Mouse (Mus musculus): ENCODE results near the gene Eva1c. TPM values are rescaled to one million over a fixed set of nuclear protein-coding genes. Genes with fewer than 3 reads are reported as not detected.

Eva1c gene
- total and polyA plus RNA-seq, 3 experiments: not detected

DNA sequence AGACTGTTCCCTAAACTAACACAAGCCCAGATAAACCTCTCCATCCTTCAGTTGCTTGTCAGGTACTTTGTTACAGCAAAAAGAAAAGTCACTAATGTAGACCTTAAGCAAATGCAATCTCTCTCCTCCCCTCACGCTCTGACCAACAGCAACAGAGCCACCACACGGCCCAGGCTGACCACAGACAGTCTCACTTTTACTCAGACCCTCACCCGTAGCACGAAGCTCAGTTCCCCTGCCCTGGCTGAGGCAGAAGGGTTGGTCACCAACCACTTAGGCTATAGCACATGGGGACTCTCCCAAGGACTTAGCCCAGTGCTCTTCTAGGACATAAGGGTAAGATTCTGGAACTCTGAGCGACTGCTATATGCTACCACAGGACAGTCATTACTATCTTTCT is 27.7 kb upstream of the Eva1c start (continued):
- peak; percentile 58; the same call in 1 of the 2 replicates for TF ChIP-seq CHD2 (IDR thresholded peaks at IDR 0.05; ENCODE audit: low read length)
- peak; percentile 90 for TF ChIP-seq MXI1 (IDR thresholded peaks at IDR 0.05; ENCODE audit: low read depth, low read length)
- no peak for TF ChIP-seq POLR2AphosphoS2 (IDR thresholded peaks at IDR 0.05; ENCODE audit: low read depth, low read length)
- no peak for TF ChIP-seq USF1 (IDR thresholded peaks at IDR 0.05; ENCODE audit: low read depth, low read length)
- TF ChIP-seq TBP (conservative IDR thresholded peaks at IDR 0.05; ENCODE audit: low read depth, low read length): peak; percentile 88
- TF ChIP-seq NELFE (IDR thresholded peaks at IDR 0.05; ENCODE audit: low read depth, low read length): no peak
- no peak for TF ChIP-seq KAT2A (IDR thresholded peaks at IDR 0.05; ENCODE audit: insufficient replicate concordance, low read length)

DNA sequence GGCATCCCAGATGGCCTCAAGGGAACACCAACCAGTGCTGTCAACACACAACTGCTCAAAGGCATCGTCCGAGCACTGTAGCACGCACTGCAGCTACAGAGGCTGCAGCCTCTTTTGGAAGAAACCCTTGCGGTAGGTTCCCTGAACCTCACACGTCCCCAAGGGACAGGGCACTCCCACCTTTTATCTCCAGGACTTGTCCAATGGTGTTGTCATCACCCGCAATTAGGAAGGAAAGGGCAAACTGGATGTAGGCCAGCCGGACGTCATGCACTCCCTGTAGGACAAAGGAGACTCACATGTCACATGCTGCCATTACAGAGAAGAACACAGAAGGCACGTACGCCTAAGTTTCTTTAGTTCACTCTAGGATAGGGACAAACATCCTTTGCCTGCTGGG is 26.7 kb upstream of the Eva1c start:
- DNase-seq (ENCODE audit: extremely low read depth): no peak
- in situ Hi-C loops (cut with MboI; ENCODE audit: low pct_ligation_motif_present, low pct_unique_long_range_greater_than_20kb, low sequenced_read_pairs) (no loop called here), dilution Hi-C loops (cut with MboI; ENCODE audit: extremely low pct_ligation_motif_present, extremely low pct_unique_long_range_greater_than_20kb, low sequenced_read_pairs) (no loop called here)

DNA sequence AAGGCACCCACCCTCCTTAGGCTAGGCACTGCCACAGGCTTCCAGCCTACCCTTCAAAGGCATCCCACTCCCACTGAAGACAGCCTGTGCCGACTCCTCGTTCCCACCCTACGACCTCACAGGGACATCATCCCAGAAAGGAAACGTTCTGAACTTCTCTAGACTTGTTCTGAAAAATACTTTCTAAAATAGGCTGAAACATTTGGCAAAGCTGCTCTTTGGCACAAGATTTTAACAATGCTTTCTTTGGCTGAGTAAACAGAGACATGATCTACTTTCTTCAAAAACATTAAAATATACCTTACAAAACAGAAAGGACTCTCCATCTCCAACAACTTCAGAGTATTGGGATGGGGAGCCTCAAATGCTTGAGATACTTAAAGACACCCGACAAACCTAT is 25.3 kb upstream of the Eva1c start:
- TF ChIP-seq RAD21 (IDR thresholded peaks at IDR 0.05; ENCODE audit: low read depth, low read length) (no peak), EP300 (IDR thresholded peaks at IDR 0.05; ENCODE audit: low read length) (no peak), CHD1 (IDR thresholded peaks at IDR 0.05; ENCODE audit: low read depth, low read length) (no peak), GABPA (IDR thresholded peaks at IDR 0.05; ENCODE audit: insufficient replicate concordance, low read depth, low read length) (no peak), MAFK (IDR thresholded peaks at IDR 0.05; ENCODE audit: insufficient replicate concordance, low read length) (no peak), NRF1 (IDR thresholded peaks at IDR 0.05; ENCODE audit: low read depth, low read length) (no peak), JUND (conservative IDR thresholded peaks at IDR 0.05; ENCODE audit: low read depth, low read length) (no peak), POLR2AphosphoS2 (IDR thresholded peaks at IDR 0.05; ENCODE audit: low read depth, low read length) (no peak)
- H3K4me2 ChIP-seq (ENCODE audit: insufficient read depth, low read depth, poor library complexity, severe bottlenecking): no peak overlapping the region
- H3K4me1 ChIP-seq (ENCODE audit: control insufficient read depth in 1 of 2, insufficient read depth in 2 of 2): peaks cover 11 to 16% of the 10 kb centered on the region in 2 experiments
- H3K9ac ChIP-seq (ENCODE audit: insufficient read depth, low read depth): no peak overlapping the region
- dilution Hi-C loops (cut with MboI; ENCODE audit: extremely low pct_ligation_motif_present, extremely low pct_unique_long_range_greater_than_20kb, low sequenced_read_pairs): no loop called here
- H3K27ac ChIP-seq (ENCODE audit: insufficient read depth, low read depth): no peak overlapping the region
- no peaks in the 10 kb centered on the region for H3K27me3 ChIP-seq (replicated peaks)
- H3K9me3 ChIP-seq (replicated peaks; ENCODE audit: low read length): no peaks in the 10 kb centered on the region
- H3K79me2 ChIP-seq (replicated peaks; ENCODE audit: control insufficient read depth, extremely low read depth, insufficient read depth, poor library complexity, severe bottlenecking): no peaks in the 10 kb centered on the region
- in situ Hi-C loops (cut with MboI; ENCODE audit: low pct_ligation_motif_present, low pct_unique_long_range_greater_than_20kb, low sequenced_read_pairs): no loop called here
- DNase-seq (ENCODE audit: extremely low read depth): no peak
- peaks cover 55 to 98% of the 10 kb centered on the region in 2 experiments for H3K36me3 ChIP-seq (replicated peaks in 1 of 2; ENCODE audit: control insufficient read depth in 1 of 2, insufficient read depth in 1 of 2, low read length in 1 of 2)
- H3K4me3 ChIP-seq (replicated peaks in 1 of 3; ENCODE audit: low read depth in 2 of 3, low read length in 2 of 3, poor library complexity in 1 of 3): no peak overlapping the region

More for the DNA sequence above, 26.7 kb upstream of the Eva1c start:
- Histone ChIP-seq H3K4me1 (ENCODE audit: control insufficient read depth in 1 of 2, insufficient read depth in 2 of 2) (peaks cover 11 to 21% of the 10 kb centered on the region in 2 experiments), H3K4me2 (ENCODE audit: insufficient read depth, low read depth, poor library complexity, severe bottlenecking) (no peak overlapping the region), H3K27ac (ENCODE audit: insufficient read depth, low read depth) (no peak overlapping the region), H3K9me3 (replicated peaks; ENCODE audit: low read length) (no peaks in the 10 kb centered on the region), H3K79me2 (replicated peaks; ENCODE audit: control insufficient read depth, extremely low read depth, insufficient read depth, poor library complexity, severe bottlenecking) (no peaks in the 10 kb centered on the region), H3K9ac (ENCODE audit: insufficient read depth, low read depth) (no peak overlapping the region), H3K36me3 (replicated peaks in 1 of 2; ENCODE audit: control insufficient read depth in 1 of 2, insufficient read depth in 1 of 2, low read length in 1 of 2) (peaks cover 54 to 98% of the 10 kb centered on the region in 2 experiments), H3K4me3 (replicated peaks in 1 of 3; ENCODE audit: low read depth in 2 of 3, low read length in 2 of 3, poor library complexity in 1 of 3) (no peak overlapping the region), H3K27me3 (replicated peaks) (no peaks in the 10 kb centered on the region)
- TF ChIP-seq MYC (IDR thresholded peaks at IDR 0.05; ENCODE audit: low read depth, low read length): no peak
- no peak for TF ChIP-seq MAX (IDR thresholded peaks at IDR 0.05; ENCODE audit: low read length)
- no peak for TF ChIP-seq RAD21 (IDR thresholded peaks at IDR 0.05; ENCODE audit: low read depth, low read length)
- TF ChIP-seq EP300 (IDR thresholded peaks at IDR 0.05; ENCODE audit: low read length): no peak
- TF ChIP-seq HCFC1 (IDR thresholded peaks at IDR 0.05; ENCODE audit: low read depth, low read length): no peak
- TF ChIP-seq TCF12 (IDR thresholded peaks at IDR 0.05; ENCODE audit: low read depth, low read length): no peak
- TF ChIP-seq BHLHE40 (IDR thresholded peaks at IDR 0.05; ENCODE audit: low read depth, low read length): no peak
- TF ChIP-seq RCOR1 (conservative IDR thresholded peaks at IDR 0.05; ENCODE audit: low read depth, low read length): no peak
